Mouse (Mus musculus) hindbrain, embryonic 11.5 days (tissue): ENCODE results near the gene Lypla2. TPM values are rescaled to one million over a fixed set of nuclear protein-coding genes. Genes with fewer than 3 reads are reported as not detected.

Source experiments
- ATAC-seq: fragments of 200-750 bp; cut with Nextera tagmentation; 2 replicates; pipeline ENCODE4 v1.8.0; 2017; ENCODE audit warnings: mild to moderate bottlenecking, moderate TSS enrichment, moderate library complexity; ENCODE audit not compliant: low FRiP score
- DNase-seq: peaks from one replicate; pipeline ENCODE4 v3.0.0-alpha.2; 2015; ENCODE audit warnings: low spot score
- H3K27ac ChIP-seq: fragments of 300-500 bp; sonication (generic); 2 replicates; pipeline ENCODE4 v1.5.1; 2014; ENCODE audit warnings: mild to moderate bottlenecking, low read depth, low read length
- H3K27me3 ChIP-seq: fragments of 300-500 bp; sonication (generic); 2 replicates; pipeline ENCODE4 v1.6.1; 2014; ENCODE audit warnings: mild to moderate bottlenecking, low read length, moderate library complexity, mixed read lengths; ENCODE audit not compliant: control insufficient read depth, insufficient read depth
- H3K36me3 ChIP-seq: fragments of 300-500 bp; sonication (generic); 2 replicates; pipeline ENCODE4 v1.6.1; 2014; ENCODE audit warnings: mild to moderate bottlenecking, low read length, moderate library complexity, mixed read lengths; ENCODE audit not compliant: control insufficient read depth, insufficient read depth
- H3K4me1 ChIP-seq: fragments of 300-500 bp; sonication (generic); replicated peaks from 2 replicates; pipeline ENCODE4 v1.6.1; 2014; ENCODE audit warnings: low read length, mixed read lengths; ENCODE audit not compliant: control insufficient read depth, insufficient read depth
- H3K4me2 ChIP-seq: fragments of 300-500 bp; sonication (generic); replicated peaks from 2 replicates; pipeline ENCODE4 v1.6.1; 2014; ENCODE audit warnings: mild to moderate bottlenecking, low read depth, low read length
- H3K4me3 ChIP-seq: fragments of 300-500 bp; sonication (generic); 2 replicates; pipeline ENCODE4 v1.5.1; 2014; ENCODE audit warnings: low read depth, low read length
- H3K9ac ChIP-seq: fragments of 300-500 bp; sonication (generic); 2 replicates; pipeline ENCODE4 v1.6.1; 2014; ENCODE audit warnings: low read depth, low read length
- H3K9me3 ChIP-seq: fragments of 300-500 bp; sonication (generic); 2 replicates; pipeline ENCODE4 v1.6.1; 2016; ENCODE audit warnings: low read length; ENCODE audit not compliant: control insufficient read depth
- WGBS: fragments of 180-500 bp; shearing (Covaris S2); extraction: QIAGEN DNeasy Blood & Tissue Kit; methylation state at CpG from one replicate; pipeline ENCODE4 v1.1.7; 2014; 5-methylcytosine and 5-hydroxymethylcytosine counted together
- polyA plus RNA-seq: library from polyadenylated mRNA; unstranded; fragments of >200 nt; fragmentation: Nextera tagmentation; extraction: Ambion mirVana; gene quantifications from 2 replicates; pipeline ENCODE4 v1.2.1, GENCODE M21; 2014

Gene Lypla2
- polyA plus RNA-seq, 1 experiment from 2014 or later = 143 TPM

GRCm38 (mm10) chr4:135935502-135935901 is 36.9 kb downstream of the Lypla2 start:
- no peak overlapping the region for H3K27ac ChIP-seq
- WGBS = 64% methylated on average over 5 of the region's 5 CpGs

GRCm38 (mm10) chr4:135934708-135935500 is 37.5 kb downstream of the Lypla2 start:
- 54% methylated on average over 12 of the region's 12 CpGs for WGBS
- H3K4me3 ChIP-seq = no peak overlapping the region
- H3K9me3 ChIP-seq = no peaks in the 10 kb centered on the region
- H3K4me2 ChIP-seq = no peak overlapping the region
- no peaks in the 10 kb centered on the region for H3K27me3 ChIP-seq
- H3K27ac ChIP-seq = no peak overlapping the region
- DNase-seq = peak; percentile 14
- no peaks in the 10 kb centered on the region for H3K36me3 ChIP-seq
- H3K9ac ChIP-seq = no peak overlapping the region
- ATAC-seq = no peak
- H3K4me1 ChIP-seq = no peaks in the 10 kb centered on the region

More at GRCm38 (mm10) chr4:135935502-135935901, 36.9 kb downstream of the Lypla2 start:
- no peaks in the 10 kb centered on the region for H3K4me1 ChIP-seq
- H3K4me2 ChIP-seq = no peak overlapping the region
- H3K36me3 ChIP-seq = no peaks in the 10 kb centered on the region
- H3K9ac ChIP-seq = no peak overlapping the region
- H3K9me3 ChIP-seq = no peaks in the 10 kb centered on the region
- H3K27me3 ChIP-seq = no peaks in the 10 kb centered on the region
- H3K4me3 ChIP-seq = no peak overlapping the region
- DNase-seq (no peak), ATAC-seq (no peak)

GRCm38 (mm10) chr4:135931832-135932231 is 40.6 kb downstream of the Lypla2 start:
- DNase-seq (no peak), ATAC-seq (no peak)
- Histone ChIP-seq H3K27me3 (no peaks in the 10 kb centered on the region), H3K4me3 (no peak overlapping the region), H3K4me2 (no peak overlapping the region), H3K9me3 (no peaks in the 10 kb centered on the region), H3K4me1 (no peaks in the 10 kb centered on the region), H3K36me3 (no peaks in the 10 kb centered on the region), H3K27ac (no peak overlapping the region), H3K9ac (no peak overlapping the region)
- WGBS = 71% methylated on average over 5 of the region's 5 CpGs

- Histone ChIP-seq H3K4me2 (no peak overlapping the region), H3K4me3 (no peak overlapping the region), H3K9me3 (no peaks in the 10 kb centered on the region), H3K27ac (no peak overlapping the region), H3K36me3 (no peaks in the 10 kb centered on the region), H3K27me3 (no peaks in the 10 kb centered on the region), H3K9ac (no peak overlapping the region), H3K4me1 (no peaks in the 10 kb centered on the region)
- WGBS = 93% methylated on average over 8 of the region's 8 CpGs
- DNase-seq (no peak), ATAC-seq (no peak)
Measured at GRCm38 (mm10) chr4:135930239-135930638, 42.2 kb downstream of the Lypla2 start.

GRCm38 (mm10) chr4:135929828-135930227 is 42.6 kb downstream of the Lypla2 start:
- Histone ChIP-seq H3K27me3 (no peaks in the 10 kb centered on the region), H3K4me3 (no peak overlapping the region), H3K4me1 (no peaks in the 10 kb centered on the region), H3K27ac (no peak overlapping the region), H3K4me2 (no peak overlapping the region), H3K9me3 (no peaks in the 10 kb centered on the region), H3K36me3 (no peaks in the 10 kb centered on the region), H3K9ac (no peak overlapping the region)
- 93% methylated on average over 9 of the region's 9 CpGs for WGBS
- ATAC-seq = no peak
- no peak for DNase-seq

GRCm38 (mm10) chr4:135929405-135929804 is 43.0 kb downstream of the Lypla2 start:
- Histone ChIP-seq H3K4me3 (no peak overlapping the region), H3K4me2 (no peak overlapping the region), H3K27me3 (no peaks in the 10 kb centered on the region), H3K36me3 (no peaks in the 10 kb centered on the region), H3K4me1 (no peaks in the 10 kb centered on the region), H3K9me3 (no peaks in the 10 kb centered on the region), H3K9ac (no peak overlapping the region), H3K27ac (no peak overlapping the region)
- DNase-seq = no peak
- ATAC-seq = no peak
- 94% methylated on average over 5 of the region's 5 CpGs for WGBS

- Histone ChIP-seq H3K36me3 (no peaks in the 10 kb centered on the region), H3K9me3 (no peaks in the 10 kb centered on the region), H3K9ac (no peak overlapping the region), H3K4me1 (no peaks in the 10 kb centered on the region), H3K27ac (no peak overlapping the region), H3K27me3 (no peaks in the 10 kb centered on the region), H3K4me3 (no peak overlapping the region), H3K4me2 (no peak overlapping the region)
- DNase-seq (no peak), ATAC-seq (no peak)
- 81% methylated on average over 9 of the region's 9 CpGs for WGBS
Measured at GRCm38 (mm10) chr4:135928376-135928775, 44.0 kb downstream of the Lypla2 start.

GRCm38 (mm10) chr4:135926861-135927260 is 45.6 kb downstream of the Lypla2 start:
- no peak overlapping the region for H3K27ac ChIP-seq
- no peaks in the 10 kb centered on the region for H3K9me3 ChIP-seq
- ATAC-seq (no peak), DNase-seq (no peak)
- H3K4me1 ChIP-seq = 0 out of 2 replicates have a peak, but pooled peaks cover under 1% of the 10 kb centered on the region
- no peak overlapping the region for H3K4me3 ChIP-seq
- no peaks in the 10 kb centered on the region for H3K36me3 ChIP-seq
- no peak overlapping the region for H3K9ac ChIP-seq
- H3K27me3 ChIP-seq = no peaks in the 10 kb centered on the region
- H3K4me2 ChIP-seq = no peak overlapping the region
- 91% methylated on average over 3 of the region's 3 CpGs for WGBS

- no peaks in the 10 kb centered on the region for H3K36me3 ChIP-seq
- 88% methylated on average over 10 of the region's 10 CpGs for WGBS
- no peak overlapping the region for H3K9ac ChIP-seq
- no peak for ATAC-seq
- H3K27ac ChIP-seq = no peak overlapping the region
- 0 out of 2 replicates have a peak, but pooled peaks cover 3% of the 10 kb centered on the region for H3K4me1 ChIP-seq
- no peak overlapping the region for H3K4me2 ChIP-seq
- H3K4me3 ChIP-seq = no peak overlapping the region
- no peaks in the 10 kb centered on the region for H3K27me3 ChIP-seq
- no peak for DNase-seq
- no peaks in the 10 kb centered on the region for H3K9me3 ChIP-seq
Measured at GRCm38 (mm10) chr4:135926195-135926808, 46.1 kb downstream of the Lypla2 start.
